Mouse (Mus musculus) c-Kit-negative CD71-positive TER-119-positive erythroid progenitor cells, embryonic 14.5 days (primary cell): ENCODE results near the gene Ipo4.

Source experiments
- DNase-seq: peaks from one replicate; pipeline ENCODE4 v3.0.0-alpha.2; 2013; ENCODE audit warnings: low read depth, low spot score

Ipo4 gene

GRCm38 (mm10) chr14:55635523-55636007, at the start of gene Ipo4:
TSS of gene Ipo4 (minus strand) at chr14:55635957.
- peak; percentile 55 for DNase-seq

- no peak for DNase-seq
Observed at GRCm38 (mm10) chr14:55682118-55682493, 46.3 kb upstream of the Ipo4 start.

DNA sequence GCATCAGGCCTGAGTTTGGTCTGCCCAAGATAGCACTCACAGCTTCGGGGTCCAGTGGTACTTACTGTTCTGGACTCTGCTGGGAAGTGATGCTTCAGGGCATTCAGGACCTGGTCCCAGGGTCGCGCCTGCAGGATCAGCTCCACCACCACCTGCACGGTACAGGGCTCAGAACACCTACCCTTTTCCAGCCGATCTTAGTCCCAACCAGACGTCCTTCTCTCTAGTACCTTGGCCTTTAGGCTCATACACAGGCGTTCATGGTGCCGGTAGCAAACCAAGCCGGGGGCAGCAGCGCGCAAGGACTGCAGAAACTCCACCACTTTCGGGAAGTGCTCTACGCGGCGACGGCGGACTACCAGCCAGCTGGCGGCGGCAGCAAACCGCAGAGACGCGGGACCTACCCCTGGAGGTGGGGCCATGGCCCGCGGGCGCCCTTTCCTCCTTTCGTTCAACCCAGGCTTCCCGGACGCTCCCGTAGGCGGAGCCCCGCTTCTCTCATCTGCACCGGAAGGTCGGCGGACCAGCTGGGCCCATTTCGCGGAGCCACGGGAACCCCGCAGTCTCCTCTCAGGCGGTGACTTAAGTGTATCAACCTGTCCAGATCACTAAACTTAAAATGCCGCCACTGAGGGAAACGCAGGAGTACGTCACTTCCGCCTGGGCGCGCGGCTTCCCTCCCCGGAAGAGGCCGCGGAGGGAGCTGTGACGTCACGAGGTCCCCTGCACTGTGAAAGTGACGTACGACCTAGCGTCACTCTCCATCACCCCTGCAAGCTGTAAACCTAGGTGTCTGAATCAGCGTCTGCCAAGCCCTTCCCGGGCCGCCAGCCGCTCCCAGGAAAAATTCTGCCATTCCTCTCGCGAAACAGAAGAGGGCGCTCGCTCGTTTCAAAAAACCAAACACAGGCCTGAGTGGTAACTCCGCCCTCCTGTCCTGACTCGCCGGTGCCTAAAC, 45.7 kb upstream of the Ipo4 start, which contains the start of gene Tinf2:
Gene Tinf2 (minus strand): TSS at position 661 of the 958 bp plus-strand sequence.
- peak; percentile 93 for DNase-seq

DNA sequence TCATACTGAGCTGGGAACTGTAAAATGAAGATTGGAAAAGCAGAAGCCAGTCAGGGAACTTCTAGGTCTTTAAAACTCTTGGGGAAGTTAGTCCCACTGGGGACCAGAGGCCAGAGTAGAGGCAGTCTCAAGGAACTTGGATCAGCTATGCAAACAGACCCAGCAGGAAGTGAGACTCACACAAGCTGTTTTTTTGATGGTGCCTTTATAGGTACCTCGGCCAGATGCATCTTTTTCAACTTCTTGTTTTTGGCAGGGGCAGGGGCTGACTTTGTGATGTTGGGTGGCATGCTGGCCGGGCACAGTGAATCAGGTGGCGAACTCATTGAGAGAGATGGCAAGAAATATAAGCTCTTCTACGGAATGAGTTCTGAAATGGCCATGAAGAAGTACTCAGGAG, 41.9 kb upstream of the Ipo4 start:
- no peak for DNase-seq

- DNase-seq, result no peak
Observed at GRCm38 (mm10) chr14:55672741-55673060, 36.9 kb upstream of the Ipo4 start.

GRCm38 (mm10) chr14:55671833-55672740, 36.3 kb upstream of the Ipo4 start, which contains the start of the genes Gmpr2 and Nedd8:
TSS of gene Gmpr2 (plus strand) at chr14:55671941.
TSS of gene Nedd8 (minus strand) at chr14:55672124.
- DNase-seq, result peak; percentile 85

DNA sequence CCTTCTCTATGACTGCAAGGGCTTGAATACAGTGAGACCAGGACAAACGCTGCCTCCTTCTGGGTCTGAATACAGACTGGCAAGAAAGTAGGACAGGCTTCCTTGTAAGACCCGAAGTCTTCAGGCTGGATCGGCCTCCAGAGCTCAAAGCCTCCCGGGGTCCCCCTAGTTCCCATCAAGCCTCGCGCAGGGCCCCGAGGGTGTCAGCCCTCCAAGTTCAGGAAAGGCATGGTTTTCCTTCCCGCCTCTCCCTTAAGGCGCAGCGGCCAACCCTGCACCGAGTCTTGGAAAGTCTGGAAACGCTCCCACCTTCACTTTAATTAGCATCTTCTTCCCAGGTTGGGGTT, 35.7 kb upstream of the Ipo4 start:
- DNase-seq, result no peak

DNA sequence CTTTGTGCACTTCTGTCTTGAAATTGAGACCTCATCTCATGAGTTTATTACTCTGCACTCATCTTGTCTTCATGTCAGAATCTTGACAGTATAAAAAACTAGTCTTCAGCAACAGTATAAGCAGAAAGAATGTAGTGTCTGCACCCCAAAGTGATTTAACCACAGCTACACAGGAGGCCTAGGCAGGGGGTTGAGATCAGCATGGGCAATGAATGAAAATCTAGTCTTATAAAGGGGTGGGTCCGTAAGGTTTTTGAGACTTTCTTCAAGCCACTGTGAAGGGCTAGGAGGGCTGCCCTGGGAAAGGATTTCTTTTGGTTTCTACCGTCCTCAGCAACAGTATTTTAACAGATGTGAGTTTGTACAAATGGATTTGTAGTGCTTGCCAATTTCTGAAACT, 24.9 kb upstream of the Ipo4 start:
- DNase-seq, result no peak

- peak; percentile 71 for DNase-seq
Observed at GRCm38 (mm10) chr14:55659960-55660573, 24.3 kb upstream of the Ipo4 start, which contains the start of gene Mdp1. TSS of gene Mdp1 (minus strand) at chr14:55660508.

GRCm38 (mm10) chr14:55658011-55658410, 22.3 kb upstream of the Ipo4 start:
- DNase-seq, result no peak

DNA sequence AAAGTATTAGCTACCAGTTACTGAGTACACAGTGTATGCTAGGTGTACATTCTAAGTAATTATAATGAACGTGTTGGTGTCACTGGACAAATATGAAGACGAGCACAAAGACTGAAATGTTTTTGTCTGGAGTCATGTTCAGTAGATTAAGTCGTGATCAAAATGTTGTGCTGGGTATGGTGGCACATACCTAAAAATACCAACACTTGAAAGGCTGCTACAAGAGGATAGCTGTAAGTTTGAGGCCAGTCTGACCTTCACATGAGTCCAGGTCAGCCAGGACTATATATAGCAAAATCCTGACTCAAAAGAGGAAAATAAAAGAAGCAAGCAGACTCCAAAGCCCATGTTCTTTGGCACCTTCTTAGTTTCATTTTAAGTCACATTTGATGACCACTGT, 21.2 kb upstream of the Ipo4 start:
- no peak for DNase-seq

GRCm38 (mm10) chr14:55651528-55651927, 15.8 kb upstream of the Ipo4 start:
- no peak for DNase-seq

DNA sequence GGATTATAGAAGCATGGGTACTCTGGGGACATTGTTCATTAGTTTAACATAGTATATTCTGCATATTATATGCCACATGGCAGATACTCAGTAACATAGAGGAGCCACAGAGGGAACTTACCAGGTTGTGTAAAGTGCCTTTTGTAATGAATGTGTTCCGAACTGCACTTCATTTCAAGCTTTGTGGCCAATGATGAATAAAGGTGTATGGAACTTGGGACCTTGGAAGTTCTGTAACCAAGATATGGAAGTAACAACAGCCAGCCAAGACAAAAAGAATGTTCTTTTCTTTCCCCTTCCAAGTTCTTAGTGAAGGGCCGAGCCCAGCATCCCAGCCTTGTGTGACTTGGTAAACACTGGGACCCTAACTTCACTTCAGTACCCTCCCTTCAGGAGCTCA, 14.1 kb upstream of the Ipo4 start, which contains the start of gene Tssk4:
Gene Tssk4 (plus strand): TSS at position 301 of the 400 bp plus-strand sequence.
- DNase-seq, result no peak

- DNase-seq, result no peak
Observed at GRCm38 (mm10) chr14:55644261-55644888, 8.6 kb upstream of the Ipo4 start.

GRCm38 (mm10) chr14:55643060-55643907, 7.5 kb upstream of the Ipo4 start, which contains the start of gene Tm9sf1:
TSS of gene Tm9sf1 (minus strand) at chr14:55643806.
- DNase-seq, result peak; percentile 70

GRCm38 (mm10) chr14:55642679-55643059, 6.9 kb upstream of the Ipo4 start:
- DNase-seq, result no peak

DNA sequence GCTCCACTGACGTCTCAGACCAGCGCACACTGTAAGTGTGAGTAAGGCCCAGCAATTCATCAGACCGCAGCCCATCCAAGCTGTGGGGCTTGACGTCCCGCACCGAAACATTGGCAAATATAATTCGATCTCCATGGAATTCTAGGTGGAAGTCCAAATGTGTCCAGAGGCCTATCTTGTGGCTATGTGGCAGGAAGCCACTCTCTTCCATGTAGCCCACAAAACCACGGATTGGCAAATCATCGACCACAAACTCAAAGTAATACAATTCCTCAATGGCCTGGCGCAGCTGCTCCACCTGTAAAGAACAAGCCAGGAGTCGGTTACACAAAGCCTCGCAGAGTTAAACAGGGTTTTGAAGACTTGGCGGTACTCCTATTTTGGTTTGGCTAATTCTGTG, 5.5 kb upstream of the Ipo4 start:
- DNase-seq, result no peak

- DNase-seq, result no peak
Observed at GRCm38 (mm10) chr14:55640816-55641215, 5.1 kb upstream of the Ipo4 start.

DNA sequence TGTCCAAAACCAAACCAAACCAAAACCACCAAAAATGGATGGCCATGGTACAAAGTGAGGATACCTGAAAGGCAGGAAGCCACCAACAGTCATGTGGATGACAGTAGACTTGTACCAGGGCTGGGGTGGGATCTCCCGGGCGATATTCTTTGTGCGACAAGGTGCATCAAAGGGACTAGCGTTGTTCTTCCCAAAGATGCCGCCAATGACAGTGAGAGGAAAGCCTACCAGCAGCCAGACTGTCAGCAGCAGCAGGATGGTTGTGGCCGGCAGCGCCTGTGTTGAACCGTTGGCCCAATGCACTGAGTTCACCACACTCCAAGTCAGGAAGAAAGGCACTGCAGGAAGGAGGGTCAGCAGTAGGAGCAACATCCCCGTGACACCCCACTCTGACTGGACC, 2.0 kb upstream of the Ipo4 start, which contains the start of gene Gm49378:
Gene Gm49378 (minus strand): TSS at position 101 of the 400 bp plus-strand sequence.
- no peak for DNase-seq
